Mouse (Mus musculus) adrenal gland, adult 10 weeks (tissue): ENCODE measurements around the gene Hdac2. TPM values are rescaled to one million over a fixed set of nuclear protein-coding genes. Genes with fewer than 3 reads are reported as not detected.

Source experiments
- polyA plus RNA-seq: library from polyadenylated mRNA; stranded (reverse); fragments of 350-450 nt; fragmentation: Illumina TruSeq; extraction: RNeasy Lipid Tissue Mini Kit (QIAGEN cat#74804); gene quantifications from one replicate; pipeline ENCODE4 v1.2.3, GENCODE M21; 2014; ENCODE audit warnings: low read depth, low replicate concordance

The Hdac2 gene
- polyA plus RNA-seq, result 371 TPM

GRCm38 (mm10) chr10:36974086-36974675, at the start of gene Hdac2:
Gene Hdac2 (plus strand): TSS chr10:36974544.

Other genes starting within 250 kb of the Hdac2 start
- gene Marcks, start 164.4 kb downstream of the Hdac2 start, polyA plus RNA-seq, result 152 TPM